Mouse (Mus musculus) spleen, adult 10 weeks (tissue): ENCODE data around the gene Fbxw5. TPM values are rescaled to one million over a fixed set of nuclear protein-coding genes. Genes with fewer than 3 reads are reported as not detected.

Source experiments
- polyA plus RNA-seq: library from polyadenylated mRNA; stranded (reverse); fragments of 350-450 nt; fragmentation: Illumina TruSeq; extraction: RNeasy Lipid Tissue Mini Kit (QIAGEN cat#74804); gene quantifications from one replicate; pipeline ENCODE4 v1.2.3, GENCODE M21; 2015; ENCODE audit warnings: low replicate concordance; ENCODE audit not compliant: insufficient read depth

The Fbxw5 gene
- polyA plus RNA-seq, result 33.4 TPM

GRCm38 (mm10) chr2:25500576-25501405, at the start of gene Fbxw5:
Fbxw5 (plus strand) TSS chr2:25500750.

GRCm38 (mm10) chr2:25456205-25456953, 44.2 kb upstream of the Fbxw5 start, which contains the start of gene Clic3:
Clic3 (plus strand) TSS chr2:25456838.

GRCm38 (mm10) chr2:25460551-25461309, 39.8 kb upstream of the Fbxw5 start, which contains the start of gene Paxx:
Paxx (minus strand) TSS chr2:25461094.

DNA sequence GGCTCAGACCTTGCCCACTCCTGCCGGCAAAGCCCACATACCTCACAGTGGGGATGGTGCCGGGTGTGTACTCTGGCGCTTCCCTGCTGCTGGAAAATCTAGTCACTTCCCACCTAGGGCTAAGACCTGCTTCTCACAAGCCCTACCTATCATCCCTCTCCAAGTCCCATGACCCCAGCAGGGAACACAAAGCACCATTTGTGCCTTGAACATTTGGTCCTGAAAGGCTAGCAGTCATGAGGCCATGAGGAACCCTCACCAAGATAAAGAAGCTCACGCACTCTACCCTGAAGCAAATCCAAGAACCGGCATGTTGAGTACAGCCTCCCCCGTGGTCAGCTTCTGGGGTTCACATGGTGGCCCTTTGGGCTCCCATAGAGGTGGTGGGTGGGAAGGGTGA, 30.6 kb upstream of the Fbxw5 start, which contains the start of gene Ptgds:
TSS of gene Ptgds (minus strand) at position 78 of the 400 bp plus-strand sequence.

GRCm38 (mm10) chr2:25493476-25493961, 7.0 kb upstream of the Fbxw5 start, which contains the start of gene Lcn12:
Lcn12 (minus strand) TSS chr2:25493911.

GRCm38 (mm10) chr2:25501593-25502486, 1.3 kb downstream of the Fbxw5 start, which contains the start of gene C8g:
C8g (minus strand) TSS chr2:25501719.

DNA sequence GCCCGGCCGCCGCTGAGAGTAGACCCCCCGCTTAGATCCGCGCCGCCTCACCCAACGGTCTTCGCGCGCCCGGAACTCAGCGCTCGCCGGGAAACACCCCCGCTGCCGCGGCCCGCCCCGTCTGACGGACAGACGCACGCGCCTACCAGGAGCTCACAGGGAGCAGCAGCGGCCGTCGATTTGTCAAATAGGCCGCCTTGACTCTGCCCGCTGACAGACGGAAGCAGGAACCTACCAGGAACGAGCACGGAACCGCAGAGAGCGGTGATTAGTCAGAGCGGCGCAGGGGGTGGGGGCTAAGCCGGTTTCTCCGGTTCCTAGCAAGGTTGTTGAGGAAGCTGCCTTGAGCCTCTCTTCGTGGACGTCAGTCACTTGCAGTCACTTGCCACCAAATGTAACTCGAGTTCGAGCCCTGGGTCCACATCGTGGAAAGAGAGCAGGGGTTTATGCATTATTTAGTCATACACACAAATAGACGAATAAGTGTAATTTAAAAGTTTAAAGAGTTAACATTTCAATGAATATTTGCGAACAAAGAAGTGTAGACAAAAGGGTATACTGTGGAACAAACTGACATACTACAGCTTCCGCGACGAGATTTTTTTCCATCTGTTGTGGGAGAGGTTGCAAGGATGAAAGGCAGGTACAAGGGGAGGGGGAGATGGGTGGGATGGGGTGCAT, 46.4 kb downstream of the Fbxw5 start, which contains the start of gene Traf2:
TSS of gene Traf2 (minus strand) at position 130 of the 681 bp plus-strand sequence.

Other genes with a start within 250 kb of the Fbxw5 start
- gene Tmem203, start 245.3 kb upstream of the Fbxw5 start, polyA plus RNA-seq, result 3.6 TPM
- gene Tprn, start 238.1 kb upstream of the Fbxw5 start, polyA plus RNA-seq, result 5.7 TPM
- gene Ssna1, start 228.3 kb upstream of the Fbxw5 start, polyA plus RNA-seq, result 30.6 TPM
- gene Anapc2, start 228.3 kb upstream of the Fbxw5 start, polyA plus RNA-seq, result 58.0 TPM
- gene Tmem210, start 212.6 kb upstream of the Fbxw5 start, polyA plus RNA-seq, result not detected
- gene Lrrc26, start 210.8 kb upstream of the Fbxw5 start, polyA plus RNA-seq, result not detected
- not detected for gene Grin1, start 181.6 kb upstream of the Fbxw5 start, polyA plus RNA-seq
- 62.7 TPM for gene Man1b1, start 168.4 kb upstream of the Fbxw5 start, polyA plus RNA-seq
- gene Dpp7, start 144.4 kb upstream of the Fbxw5 start, polyA plus RNA-seq, result 30.6 TPM
- gene Uap1l1, start 135.1 kb upstream of the Fbxw5 start, polyA plus RNA-seq, result 14.4 TPM
- 0.75 TPM for gene Sapcd2, start 128.4 kb upstream of the Fbxw5 start, polyA plus RNA-seq
- 1.2 TPM for gene Entpd2, start 104.9 kb upstream of the Fbxw5 start, polyA plus RNA-seq
- gene Npdc1, start 101.4 kb upstream of the Fbxw5 start, polyA plus RNA-seq, result 12.1 TPM
- gene Fut7, start 77.5 kb upstream of the Fbxw5 start, polyA plus RNA-seq, result 1.4 TPM
- gene Abca2, start 72.0 kb upstream of the Fbxw5 start, polyA plus RNA-seq, result 17.7 TPM
- not detected for gene Clic3, start 43.9 kb upstream of the Fbxw5 start, polyA plus RNA-seq
- 33.9 TPM for gene Paxx, start 39.7 kb upstream of the Fbxw5 start, polyA plus RNA-seq
- gene Ptgds, start 30.7 kb upstream of the Fbxw5 start, polyA plus RNA-seq, result not detected
- not detected for gene Lcn12, start 6.8 kb upstream of the Fbxw5 start, polyA plus RNA-seq
- gene C8g, start 969 bp downstream of the Fbxw5 start, polyA plus RNA-seq, result 0.72 TPM
- 24.0 TPM for gene Traf2, start 46.2 kb downstream of the Fbxw5 start, polyA plus RNA-seq
- gene Edf1, start 57.1 kb downstream of the Fbxw5 start, polyA plus RNA-seq, result 41.3 TPM
- gene Mamdc4, start 74.1 kb downstream of the Fbxw5 start, polyA plus RNA-seq, result 0.43 TPM
- gene Phpt1, start 74.5 kb downstream of the Fbxw5 start, polyA plus RNA-seq, result 21.0 TPM
- gene Ajm1, start 81.0 kb downstream of the Fbxw5 start, polyA plus RNA-seq, result 0.72 TPM
- gene Rabl6, start 107.8 kb downstream of the Fbxw5 start, polyA plus RNA-seq, result 59.4 TPM
- gene Ccdc183, start 116.9 kb downstream of the Fbxw5 start, polyA plus RNA-seq, result not detected
- 14.0 TPM for gene Tmem141, start 121.3 kb downstream of the Fbxw5 start, polyA plus RNA-seq
- 205 TPM for gene Fcna, start 127.3 kb downstream of the Fbxw5 start, polyA plus RNA-seq
- not detected for gene Lcn8, start 152.4 kb downstream of the Fbxw5 start, polyA plus RNA-seq
- not detected for gene Lcn5, start 157.2 kb downstream of the Fbxw5 start, polyA plus RNA-seq
- not detected for gene Lcn6, start 176.0 kb downstream of the Fbxw5 start, polyA plus RNA-seq
- not detected for gene Lcn10, start 182.0 kb downstream of the Fbxw5 start, polyA plus RNA-seq
- gene Obp2a, start 199.3 kb downstream of the Fbxw5 start, polyA plus RNA-seq, result not detected
- 11.3 TPM for gene Bmyc, start 206.0 kb downstream of the Fbxw5 start, polyA plus RNA-seq
- not detected for gene Obp2b, start 236.3 kb downstream of the Fbxw5 start, polyA plus RNA-seq